Mouse (Mus musculus) left cerebral cortex, adult 2 months (tissue): ENCODE measurements around the gene Aldh1a2. TPM values are rescaled to one million over a fixed set of nuclear protein-coding genes. Genes with fewer than 3 reads are reported as not detected.
A peak's percentile ranks its signal among the peaks of the same experiment; 100 is the strongest.

Experiments
- DNase-seq, 2 experiments: peaks; one replicate each; pipeline ENCODE4 v3.0.0; 2021 to 2022; ENCODE audit warnings: low spot score in 2 of 2, mixed read lengths in 1 of 2; ENCODE audit errors: extremely low spot score in 1 of 2
- H3K27ac ChIP-seq: fragments of 200-600 bp; 2 replicates; pipeline ENCODE4 v1.8.1; 2022
- H3K4me3 ChIP-seq: fragments of 200-600 bp; 2 replicates; pipeline ENCODE4 v1.8.1; 2022
- CTCF ChIP-seq: fragments of 200-600 bp; IDR thresholded peaks from 2 replicates; pipeline ENCODE4 v1.8.1; 2022; ENCODE audit warnings: antibody characterized with exemption, mild to moderate bottlenecking, moderate library complexity
- intact Hi-C: fragments of 180-260 bp; cut with DNase I; formaldehyde crosslinking; loops from one replicate; pipeline ENCODE4 v1.15.1; 2025
- total RNA-seq, 2 experiments: library from RNA; stranded (reverse); gene quantifications; 2 replicates each; pipeline ENCODE4 v1.2.3; 2021

Aldh1a2 gene
- total RNA-seq, 2 experiments from 2014 or later: 9.6 to 12.0 TPM

GRCm38 (mm10) chr9:71315960-71316359 is 100.4 kb downstream of the Aldh1a2 start:
- H3K4me3 ChIP-seq: no peak overlapping the region
- no peak overlapping the region for H3K27ac ChIP-seq
- intact Hi-C loops: no loop called here
- TF ChIP-seq CTCF: no peak; the same call in 1 of the 2 replicates
- no peak for DNase-seq

DNA sequence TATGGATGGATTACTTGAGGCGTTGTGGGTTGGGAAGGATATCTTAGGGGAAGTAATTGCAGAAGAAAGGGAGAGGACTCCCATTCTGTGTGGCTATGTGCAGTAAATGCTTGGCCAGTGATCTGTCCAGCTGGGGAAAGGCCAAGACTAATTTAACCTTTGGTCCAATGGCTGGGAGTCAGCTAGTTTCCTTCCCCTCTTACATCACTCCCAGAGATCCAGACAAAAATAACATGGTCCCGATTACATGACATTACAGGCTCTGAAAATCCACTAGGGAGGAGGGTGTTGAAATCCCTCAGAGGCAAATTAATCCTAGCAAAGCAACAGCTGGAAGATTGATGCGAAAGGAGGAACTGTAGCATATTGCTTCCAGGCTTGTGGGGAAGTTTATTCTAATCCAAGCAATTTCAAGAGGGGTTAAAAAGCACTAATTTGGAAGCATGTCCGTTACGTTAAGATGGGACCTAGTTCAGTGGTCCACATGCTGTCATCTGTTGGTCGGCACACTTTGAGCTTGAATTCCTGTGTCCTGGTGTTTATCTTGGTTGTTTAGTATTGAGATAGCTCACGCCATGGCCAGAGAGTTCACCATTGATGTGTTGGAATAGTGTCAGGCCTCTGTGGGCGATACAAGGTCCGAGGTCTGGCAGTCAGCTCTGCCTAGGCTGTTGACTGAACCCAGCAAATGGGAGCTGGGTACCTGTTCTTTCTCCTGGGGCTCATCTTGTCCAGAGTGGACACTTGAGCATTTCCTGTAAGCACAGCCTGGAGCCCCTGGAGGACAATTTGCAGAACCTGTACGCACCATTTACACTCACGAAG is 101.7 kb downstream of the Aldh1a2 start:
- Histone ChIP-seq H3K4me3 (no peak overlapping the region), H3K27ac (no peak overlapping the region)
- intact Hi-C loops: no loop called here
- no peak for DNase-seq
- TF ChIP-seq CTCF: no peak

DNA sequence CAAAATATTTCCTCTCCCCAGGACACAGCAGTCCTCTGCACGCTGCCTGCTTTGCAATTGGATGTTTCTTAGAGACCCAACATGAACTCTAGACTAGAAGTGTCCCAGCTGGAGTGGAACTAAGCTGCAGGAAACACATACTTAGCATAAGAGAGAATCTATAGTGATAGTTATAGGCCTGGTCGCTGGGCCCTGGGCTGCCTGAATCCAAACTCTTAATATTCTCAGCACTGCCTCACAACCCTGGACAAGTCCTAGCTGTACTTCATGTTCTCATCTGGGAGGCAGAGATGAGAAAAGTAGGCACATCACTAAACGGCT is 102.3 kb downstream of the Aldh1a2 start:
- no peak for TF ChIP-seq CTCF
- DNase-seq: no peak
- no peak overlapping the region for H3K27ac ChIP-seq
- no peak overlapping the region for H3K4me3 ChIP-seq
- intact Hi-C loops: no loop called here

DNA sequence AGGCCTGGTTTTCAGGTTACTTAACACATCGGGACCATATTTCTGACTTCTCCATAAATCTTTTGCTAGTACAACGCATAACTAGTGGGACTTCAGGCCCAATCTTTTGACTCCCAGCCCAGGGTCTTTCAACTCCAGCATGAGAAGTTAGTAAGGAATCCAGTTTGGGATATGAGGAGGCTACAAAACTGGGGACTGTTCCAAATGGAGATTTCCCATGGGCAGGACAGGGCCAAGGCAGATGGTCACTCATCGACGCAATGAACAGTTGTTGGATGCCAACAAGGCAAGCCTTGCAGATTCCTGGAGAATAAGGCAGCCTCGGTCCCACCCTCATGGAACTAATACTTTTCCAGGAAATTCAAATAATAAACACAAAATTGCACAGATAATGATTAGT is 104.2 kb downstream of the Aldh1a2 start:
- no peak overlapping the region for H3K4me3 ChIP-seq
- intact Hi-C loops: no loop called here
- no peak overlapping the region for H3K27ac ChIP-seq
- no peak for DNase-seq
- TF ChIP-seq CTCF: no peak

DNA sequence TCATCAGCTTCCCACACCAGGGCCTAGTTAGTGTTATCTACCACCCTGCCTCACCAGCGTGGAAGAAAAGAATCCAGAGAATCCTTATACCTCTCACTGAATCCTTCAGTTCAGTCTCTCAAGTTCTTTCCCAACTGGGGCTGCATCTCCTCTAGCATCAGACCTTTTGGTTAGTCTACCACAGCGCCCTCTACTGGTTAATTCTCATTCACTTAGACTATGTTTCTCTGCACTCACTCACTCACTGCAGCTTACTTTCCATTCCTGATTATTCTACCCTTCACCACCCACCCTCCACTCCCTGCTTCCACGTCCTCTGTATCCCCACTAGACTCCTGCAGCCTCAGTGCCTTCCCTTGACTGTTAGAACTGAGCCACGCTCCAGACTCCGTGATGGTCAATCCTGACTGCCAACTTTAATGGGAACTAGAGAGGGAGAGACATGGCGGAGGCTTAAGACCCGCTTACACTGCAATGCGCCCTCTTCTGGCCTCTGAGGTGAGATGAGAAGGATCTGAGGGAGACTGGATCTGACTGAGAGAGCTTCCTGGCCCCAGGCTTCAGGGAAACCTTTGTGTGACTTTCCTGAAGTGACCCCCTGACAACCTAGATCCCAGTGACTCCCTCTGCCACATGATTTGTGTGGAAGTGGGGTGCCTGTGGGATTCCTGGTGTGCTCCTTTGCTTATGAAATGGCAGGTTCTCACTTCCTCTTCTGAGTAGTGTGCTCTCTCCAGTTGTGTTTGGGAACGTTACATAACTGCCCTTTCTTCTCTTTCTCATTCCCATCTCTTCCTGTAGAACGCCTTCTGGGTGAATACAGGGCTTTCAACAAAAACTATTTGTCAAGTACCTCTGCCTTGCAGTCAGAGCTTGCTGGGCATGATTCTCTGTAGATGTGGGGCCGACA is 104.9 kb downstream of the Aldh1a2 start:
- Histone ChIP-seq H3K27ac (no peak overlapping the region), H3K4me3 (no peak overlapping the region)
- TF ChIP-seq CTCF: peak; percentile 21
- intact Hi-C loops: no loop called here
- DNase-seq: no peak

DNA sequence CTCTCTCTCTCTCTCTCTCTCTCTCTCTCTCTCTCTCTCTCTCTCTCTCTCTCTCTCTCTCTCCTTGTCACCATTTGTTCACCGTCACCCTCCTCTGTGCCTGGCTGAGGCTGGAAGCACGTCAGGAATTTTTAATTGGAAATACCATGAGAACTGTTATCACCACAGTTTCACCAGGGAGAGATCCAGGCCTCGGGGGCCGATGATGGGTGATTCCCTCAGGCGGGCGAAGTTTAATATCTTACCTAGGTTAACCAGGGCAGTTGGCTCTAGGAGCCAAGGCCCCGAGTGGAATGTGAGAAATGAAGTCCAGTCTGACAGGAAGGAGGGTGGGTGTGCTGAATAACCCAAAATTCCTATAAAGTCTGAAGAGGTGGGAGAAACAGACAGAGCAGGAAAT is 105.8 kb downstream of the Aldh1a2 start:
- no peak for DNase-seq
- intact Hi-C loops: no loop called here
- H3K27ac ChIP-seq: no peak overlapping the region
- TF ChIP-seq CTCF: no peak
- no peak overlapping the region for H3K4me3 ChIP-seq

DNA sequence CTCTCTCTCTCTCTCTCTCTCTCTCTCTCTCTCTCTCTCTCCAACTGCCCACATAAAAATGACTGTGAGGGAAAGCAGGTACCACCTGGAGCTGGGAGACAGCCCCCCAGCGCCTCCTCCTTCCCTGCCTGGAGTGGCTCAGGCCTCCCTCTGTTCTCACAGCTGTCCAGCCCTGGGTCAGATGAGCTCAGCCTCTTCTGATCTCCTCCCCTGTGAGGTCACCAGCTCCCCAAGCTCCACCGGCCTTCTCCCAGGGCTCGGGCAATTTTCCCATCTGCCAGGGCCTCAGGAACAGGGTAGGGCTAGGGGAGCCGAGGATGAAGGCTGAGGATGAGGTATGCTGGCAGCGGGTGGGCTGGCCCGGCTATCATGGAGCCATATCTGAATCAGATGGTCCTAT is 106.3 kb downstream of the Aldh1a2 start:
- Histone ChIP-seq H3K4me3 (no peak overlapping the region), H3K27ac (no peak overlapping the region)
- no peak for TF ChIP-seq CTCF
- intact Hi-C loops: no loop called here
- no peak for DNase-seq

- intact Hi-C loops: no loop called here
Measured at GRCm38 (mm10) chr9:71323303-71323952, 107.8 kb downstream of the Aldh1a2 start.

DNA sequence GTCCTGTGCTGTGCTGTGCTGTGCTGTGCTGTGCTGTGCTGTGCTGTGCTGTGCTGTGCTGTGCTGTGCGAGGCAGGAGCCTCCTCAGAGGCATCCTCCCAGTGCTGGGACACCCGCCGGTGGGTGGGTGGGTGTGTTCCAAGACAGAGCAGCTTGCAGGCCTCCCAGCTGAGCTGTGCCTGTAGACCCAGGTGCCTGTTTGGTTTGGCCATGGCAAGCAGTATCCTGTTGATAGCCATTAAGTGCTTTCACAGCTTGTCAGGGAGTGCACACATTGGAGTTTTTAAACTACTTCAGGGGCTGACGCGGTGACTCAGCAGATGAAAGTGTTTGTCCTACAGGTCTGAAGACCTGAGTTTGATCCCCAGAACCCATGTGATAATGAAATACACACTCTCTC is 108.5 kb downstream of the Aldh1a2 start:
- Histone ChIP-seq H3K27ac (no peak overlapping the region), H3K4me3 (no peak overlapping the region)
- TF ChIP-seq CTCF: no peak
- intact Hi-C loops: no loop called here
- DNase-seq: no peak

More at GRCm38 (mm10) chr9:71323303-71323952, 107.8 kb downstream of the Aldh1a2 start:
- DNase-seq: no peak
- no peak for TF ChIP-seq CTCF
- Histone ChIP-seq H3K4me3 (no peak overlapping the region), H3K27ac (no peak overlapping the region)

DNA sequence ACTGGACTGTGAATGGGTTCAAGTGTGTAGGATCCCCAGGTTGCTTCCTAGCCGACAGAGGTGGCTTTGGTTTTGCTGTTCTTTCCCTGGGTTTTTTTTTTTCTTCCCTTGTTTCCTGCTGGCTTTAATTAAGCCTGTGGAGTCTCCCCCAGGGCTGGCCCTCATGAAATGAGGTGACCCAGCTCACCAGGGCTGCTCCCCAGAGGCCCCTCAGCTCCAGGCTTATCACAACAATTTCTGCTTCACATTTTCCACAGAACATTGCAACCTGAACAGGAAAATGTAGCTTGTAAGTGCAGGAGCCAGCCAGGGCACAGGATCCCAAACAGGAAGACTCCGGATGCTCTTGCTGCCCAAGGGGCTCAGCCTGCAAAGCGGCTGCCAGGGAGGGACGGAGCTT is 110.7 kb downstream of the Aldh1a2 start:
- Histone ChIP-seq H3K4me3 (no peak overlapping the region), H3K27ac (no peak overlapping the region)

DNA sequence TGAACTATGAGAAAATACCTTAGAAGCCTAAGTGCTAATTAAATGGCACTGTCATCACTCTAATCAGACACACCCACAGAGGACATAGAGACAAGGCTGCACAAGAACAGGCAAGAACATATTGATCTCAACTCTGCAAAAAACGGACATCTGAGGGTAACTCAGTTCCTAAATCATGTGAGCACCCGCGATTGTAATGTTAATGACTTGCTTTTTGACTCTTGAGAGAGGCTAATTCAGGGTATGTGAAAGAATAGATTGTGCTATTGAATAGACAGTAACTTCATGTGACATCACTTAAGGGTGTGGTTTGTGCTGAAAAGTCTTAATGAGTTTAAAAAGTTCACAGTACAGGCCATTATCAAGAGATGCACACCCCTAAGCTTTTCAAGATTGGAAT is 116.1 kb downstream of the Aldh1a2 start:
- Histone ChIP-seq H3K27ac (no peak overlapping the region), H3K4me3 (no peak overlapping the region)
- TF ChIP-seq CTCF: no peak
- intact Hi-C loops: no loop called here
- DNase-seq: no peak

More for the DNA sequence above, 110.7 kb downstream of the Aldh1a2 start:
- intact Hi-C loops: no loop called here
- no peak for DNase-seq
- TF ChIP-seq CTCF: no peak

GRCm38 (mm10) chr9:71336674-71337073 is 121.1 kb downstream of the Aldh1a2 start:
- no peak overlapping the region for H3K4me3 ChIP-seq
- intact Hi-C loops: no loop called here
- TF ChIP-seq CTCF: no peak
- no peak overlapping the region for H3K27ac ChIP-seq
- DNase-seq: no peak
